Mouse (Mus musculus): ENCODE data around the gene Erc1.
"Not testable (repeated sequence)": the region's sequence is repeated elsewhere in the genome, so short reads cannot be mapped to it uniquely, and the experiment has no call there.

Erc1 gene

DNA sequence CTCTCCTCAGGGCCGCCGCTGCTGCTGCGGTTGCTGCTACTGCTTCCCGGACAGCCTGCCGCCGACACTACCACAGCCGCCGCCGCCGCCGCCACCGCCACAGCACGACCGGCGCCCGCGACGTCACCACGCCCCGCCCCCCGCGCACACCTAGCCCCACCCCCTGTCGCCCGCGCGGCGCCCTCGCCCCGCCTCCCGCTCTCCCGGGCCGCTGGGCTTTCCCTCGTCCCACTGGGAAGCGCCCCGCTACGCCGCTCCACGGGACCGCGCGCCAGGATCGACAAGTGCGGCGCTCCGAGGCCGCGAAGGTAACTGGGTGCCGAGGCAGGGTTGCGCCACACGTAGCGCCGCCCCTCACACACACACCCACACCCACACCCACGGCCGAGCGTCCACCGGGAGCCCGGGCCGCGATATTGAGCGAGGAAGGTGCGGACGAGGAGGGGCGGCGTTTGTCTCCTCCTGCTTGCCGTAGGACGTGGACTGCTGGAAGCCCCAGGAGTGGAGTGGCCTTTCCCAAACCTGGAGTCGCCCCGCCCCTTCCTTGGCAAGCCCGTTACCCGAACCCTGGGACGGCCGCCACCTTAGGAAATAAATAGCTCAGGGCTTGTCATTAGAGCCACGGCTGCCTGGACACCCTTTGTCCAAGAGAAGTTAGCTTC lies at the start of gene Erc1:
TSS of gene Erc1 (minus strand) at position 134 of the 662 bp plus-strand sequence.
- DNase-seq = peak; percentile 96 to 97

DNA sequence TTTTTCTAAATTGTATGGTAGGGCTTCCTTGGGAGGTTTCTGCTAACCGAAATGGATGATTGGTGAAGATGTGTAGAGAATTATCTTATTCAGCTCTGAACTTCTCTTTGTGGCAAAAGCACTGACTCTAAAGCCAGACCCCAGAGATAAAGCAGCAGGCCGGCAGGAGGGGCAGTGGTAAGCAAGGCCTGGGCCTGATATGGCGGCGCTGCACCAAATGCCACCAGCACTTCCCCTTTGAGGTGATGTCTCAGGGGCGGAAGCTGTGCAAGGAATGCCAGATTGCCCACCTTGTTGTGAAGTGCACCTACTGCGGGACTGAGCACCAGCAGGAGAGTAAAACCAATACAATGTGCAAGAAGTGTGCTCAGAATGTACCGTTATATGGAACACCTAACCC lies 44.7 kb upstream of the Erc1 start:
- no peak for DNase-seq

- no peak for DNase-seq
Measured at GRCm38 (mm10) chr6:119883151-119883550, 35.2 kb upstream of the Erc1 start.

GRCm38 (mm10) chr6:119864341-119865034 lies 16.5 kb upstream of the Erc1 start:
- DNase-seq = peak; percentile 55 to 70

GRCm38 (mm10) chr6:119861519-119861918 lies 13.6 kb upstream of the Erc1 start:
- DNase-seq = no peak

DNA sequence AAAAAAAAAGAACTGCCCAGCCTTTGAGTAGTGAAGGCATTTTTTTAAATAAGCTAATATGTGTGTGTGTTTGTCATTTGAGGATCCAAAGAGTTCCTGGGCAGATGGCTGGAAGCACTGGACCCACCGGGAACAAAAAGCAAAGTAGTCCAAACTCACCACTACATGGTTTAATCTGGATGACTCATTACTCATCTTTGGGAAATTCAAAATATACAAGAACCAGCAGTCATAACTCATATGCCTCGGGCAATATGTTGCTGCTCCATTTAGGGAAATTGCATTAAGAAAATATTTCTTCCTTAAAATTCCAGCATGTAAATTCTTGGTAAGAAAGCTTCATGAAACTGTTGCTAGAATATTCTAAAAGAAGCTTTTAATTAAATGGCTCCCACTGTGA lies 12.3 kb upstream of the Erc1 start:
- DNase-seq = no peak

GRCm38 (mm10) chr6:119855471-119855870 lies 7.5 kb upstream of the Erc1 start:
- DNase-seq = no peak

DNA sequence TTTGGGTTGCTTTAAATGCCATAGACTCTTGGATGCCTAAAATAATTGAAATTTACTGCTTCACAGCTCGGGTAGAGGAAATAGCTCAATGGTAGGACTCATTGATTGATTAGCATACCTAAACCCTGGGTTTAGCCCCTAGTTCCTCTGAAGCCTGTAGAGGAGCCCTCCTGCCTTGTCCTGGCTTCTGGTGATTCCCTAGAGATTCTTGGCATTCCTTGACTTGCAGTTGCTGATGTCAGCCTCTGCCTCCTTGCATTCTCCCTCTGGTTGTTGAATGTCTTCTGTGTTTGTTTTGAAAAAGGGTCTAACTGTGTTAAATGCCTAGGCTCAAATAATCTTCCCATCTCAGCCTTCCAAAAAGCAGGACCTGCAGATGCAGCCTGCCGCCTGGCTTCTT lies 6.2 kb upstream of the Erc1 start:
- DNase-seq = no peak

DNA sequence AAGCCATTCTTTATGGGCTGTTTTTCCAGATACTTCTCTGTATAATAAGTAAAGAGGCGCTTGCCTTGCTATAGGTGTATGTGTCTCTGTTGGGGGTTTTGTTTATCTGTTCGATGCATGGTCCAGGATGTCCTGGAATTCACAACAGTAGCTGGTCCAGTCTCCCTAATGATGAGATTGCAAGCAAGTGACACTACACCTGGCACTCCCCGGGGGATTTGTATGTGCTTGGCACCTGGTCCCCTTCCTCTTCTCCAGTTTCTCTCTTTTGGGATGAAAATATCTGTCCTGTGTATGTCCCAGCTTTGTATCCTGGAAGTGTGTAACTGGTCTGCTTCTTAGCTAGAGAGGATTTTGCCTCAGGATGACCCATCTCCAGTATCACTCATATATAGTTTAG lies 1.9 kb upstream of the Erc1 start:
- no peak for DNase-seq

- DNase-seq = no peak
Measured at GRCm38 (mm10) chr6:119849348-119849709, 1.4 kb upstream of the Erc1 start.

- DNase-seq = no peak
Measured at GRCm38 (mm10) chr6:119848696-119849347, 855 bp upstream of the Erc1 start.

- peak in 1 of 2 experiments; percentile 11 for DNase-seq
Measured at GRCm38 (mm10) chr6:119847518-119848033, 391 bp downstream of the Erc1 start.

GRCm38 (mm10) chr6:119846751-119847517 lies 1.0 kb downstream of the Erc1 start:
- DNase-seq = no peak

DNA sequence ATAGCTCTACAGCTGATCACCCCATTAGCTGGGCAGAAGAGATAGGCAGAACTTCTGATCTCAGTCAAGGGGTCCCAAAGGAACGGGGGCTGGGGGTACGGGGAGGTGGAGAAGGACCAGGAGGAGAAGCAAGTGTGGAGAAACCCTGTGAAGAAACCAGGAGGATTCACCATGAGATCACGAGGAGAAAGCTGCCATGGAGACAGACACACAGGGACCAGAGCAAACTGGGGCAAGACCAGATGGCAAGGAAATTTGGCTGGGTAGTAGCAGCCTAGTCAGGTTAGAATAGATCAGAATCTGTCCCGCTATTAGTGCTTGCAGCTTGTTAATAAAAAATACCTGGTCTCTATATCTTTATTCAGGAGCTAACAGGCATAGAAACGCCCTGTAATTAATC lies 18.0 kb downstream of the Erc1 start:
- DNase-seq = no peak

- DNase-seq = no peak
Measured at GRCm38 (mm10) chr6:119828165-119828564, 19.8 kb downstream of the Erc1 start.

DNA sequence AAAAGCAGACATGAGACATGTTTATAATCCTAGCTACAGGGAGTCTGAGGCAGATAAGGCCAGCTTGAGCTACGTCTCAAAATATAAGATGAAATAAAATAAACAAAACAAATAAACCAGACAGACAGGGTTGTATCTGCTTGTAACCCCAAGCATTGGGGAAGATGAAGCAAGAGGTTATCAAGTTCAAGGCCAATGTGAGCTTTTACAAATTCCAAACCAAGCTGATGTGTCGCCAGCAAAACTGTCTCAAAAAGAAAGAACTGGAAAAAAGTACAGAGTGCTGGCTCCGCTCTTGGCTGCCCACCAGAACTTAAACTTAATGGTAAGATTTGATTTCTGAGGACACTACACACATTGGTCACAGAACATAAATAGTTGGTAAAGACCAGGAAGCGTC lies 21.3 kb downstream of the Erc1 start:
- DNase-seq = no peak

DNA sequence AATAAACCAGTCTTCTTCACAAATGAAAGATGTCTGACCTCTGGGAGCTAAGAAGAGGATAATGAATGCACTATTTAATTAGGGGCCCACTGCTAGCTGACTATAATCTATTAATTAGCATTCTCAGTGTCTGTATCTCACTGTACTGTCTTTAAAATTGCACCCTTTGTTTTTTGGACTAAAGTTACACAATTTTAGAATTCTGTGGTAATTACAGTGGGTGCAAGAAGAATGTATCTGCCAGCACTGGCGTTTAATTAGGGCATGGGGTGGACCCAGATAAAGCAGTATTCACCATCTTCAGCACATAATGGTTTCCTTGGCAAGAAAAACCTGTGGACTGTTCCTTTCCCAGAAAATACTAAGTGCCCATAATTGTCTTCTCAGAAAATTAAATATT lies 25.8 kb downstream of the Erc1 start:
- no peak for DNase-seq

GRCm38 (mm10) chr6:119821158-119821557 lies 26.8 kb downstream of the Erc1 start:
- DNase-seq = no peak

DNA sequence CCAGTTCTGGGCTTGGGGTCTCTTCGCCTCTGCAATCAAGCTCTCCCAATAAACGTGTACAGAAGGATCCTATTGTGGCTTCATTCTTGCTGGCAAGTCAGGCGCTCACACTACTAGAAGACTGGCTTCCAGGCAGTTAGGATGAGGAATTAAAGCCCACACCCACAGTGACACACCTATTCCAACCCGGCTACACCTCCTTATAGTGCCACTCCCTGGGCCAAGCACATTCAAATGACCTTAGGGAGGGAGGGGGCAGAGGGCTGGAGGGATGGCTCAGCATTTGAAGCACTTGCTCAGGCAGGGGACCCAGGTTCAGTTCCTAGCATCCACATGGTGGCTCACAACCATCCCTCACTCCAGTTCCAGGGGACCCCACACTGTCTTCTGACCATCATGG lies 29.4 kb downstream of the Erc1 start:
- no peak for DNase-seq

DNA sequence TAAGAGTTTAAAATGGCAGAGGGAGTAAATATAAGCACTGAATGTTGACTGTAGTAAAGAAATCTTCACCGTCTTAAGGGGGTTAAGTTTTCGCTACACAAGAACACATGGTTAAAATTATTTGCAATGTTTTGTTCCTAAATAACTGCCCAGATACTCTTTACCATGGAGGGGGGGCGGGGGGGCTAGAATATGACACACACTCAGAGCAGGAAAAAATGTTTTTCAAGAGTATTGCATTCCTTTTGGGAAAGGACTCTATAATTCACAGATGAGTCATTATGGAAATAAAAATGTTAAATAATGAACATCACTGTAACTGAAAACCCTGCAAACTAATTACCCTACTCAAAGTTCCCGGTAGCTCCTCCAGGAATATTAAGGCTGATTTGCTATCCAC lies 32.5 kb downstream of the Erc1 start:
- no peak for DNase-seq

DNA sequence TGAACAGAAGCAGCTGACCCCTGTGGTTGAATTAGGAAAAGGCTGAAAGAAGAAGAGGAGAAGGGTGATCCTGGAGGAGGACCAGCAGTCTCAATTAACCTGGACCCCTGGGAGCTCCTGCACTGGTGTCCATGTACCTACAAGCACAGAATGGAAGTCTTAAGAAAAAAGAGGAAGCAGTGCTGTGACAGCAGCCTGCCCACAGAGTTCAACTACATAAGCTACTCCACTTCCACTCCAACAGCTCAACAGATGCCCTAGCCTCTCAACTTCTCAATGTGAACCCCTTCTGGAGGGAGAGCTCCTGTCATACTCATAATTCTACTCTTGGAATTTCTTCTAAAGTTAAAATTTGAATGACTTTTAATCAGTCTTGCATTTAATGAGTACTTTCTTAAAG lies 34.9 kb downstream of the Erc1 start:
- not testable (repeated sequence) for DNase-seq

DNA sequence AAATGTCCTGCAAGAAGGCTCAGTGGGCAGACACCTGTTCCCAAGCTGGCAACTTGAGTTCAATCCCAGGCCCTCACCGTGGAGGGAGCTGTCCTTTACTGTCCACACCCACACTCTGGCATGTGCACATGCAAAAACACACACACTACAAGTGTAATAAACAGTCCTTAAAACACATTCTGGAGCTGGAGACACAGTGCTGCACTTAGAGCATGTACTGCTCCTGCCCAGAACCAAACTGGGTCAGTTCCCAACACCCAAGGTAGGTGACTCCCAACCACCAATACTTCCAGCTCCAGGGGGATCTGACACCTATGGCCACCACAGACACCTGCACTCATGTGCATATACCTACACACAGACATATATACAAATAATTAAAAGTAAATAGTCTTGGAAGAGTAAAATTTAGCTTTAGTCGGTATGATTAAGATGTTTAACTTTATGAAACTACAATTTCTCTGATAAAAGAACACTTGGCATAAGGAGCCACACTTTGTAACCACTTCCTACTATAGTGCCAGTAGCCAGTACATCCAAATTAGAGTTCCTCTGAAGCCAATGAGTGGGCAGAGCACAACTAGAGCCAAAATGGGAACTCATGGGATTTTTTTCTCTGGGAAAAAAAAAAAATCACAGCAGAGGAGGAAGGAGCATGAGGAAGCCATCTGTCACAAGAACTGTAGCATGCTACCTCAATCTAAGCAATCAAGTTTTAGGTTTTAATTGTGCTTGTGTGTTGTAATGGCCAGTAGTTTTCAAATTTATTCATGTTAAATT lies 39.1 kb downstream of the Erc1 start:
- DNase-seq = no peak

Data from kidney, adult 8-10 months (tissue).